Mouse (Mus musculus) CH12.LX (cell line): ENCODE measurements around the gene Scfd2. TPM values are rescaled to one million over a fixed set of nuclear protein-coding genes. Genes with fewer than 3 reads are reported as not detected.

Source experiments
- DNase-seq: peaks from one replicate; pipeline ENCODE4 v3.0.0-alpha.2; 2013; ENCODE audit errors: extremely low read depth
- H3K27ac ChIP-seq: 2 replicates; pipeline ENCODE4 v1.5.1; 2012; ENCODE audit warnings: low read depth, mild to moderate bottlenecking, control low read depth, moderate library complexity; ENCODE audit not compliant: insufficient read depth
- H3K27me3 ChIP-seq: replicated peaks from 2 replicates; pipeline ENCODE3; 2012; ENCODE audit warnings: inconsistent platforms
- H3K36me3 ChIP-seq, 2 experiments: replicated peaks in 1 of 2; 2 replicates each; pipeline versions ENCODE3 to v1.6.1; 2012; ENCODE audit warnings: inconsistent platforms in 1 of 2, low read length in 1 of 2, mild to moderate bottlenecking in 1 of 2, mixed read lengths in 1 of 2, moderate library complexity in 1 of 2; ENCODE audit not compliant: control insufficient read depth in 1 of 2, insufficient read depth in 1 of 2
- H3K4me1 ChIP-seq, 2 experiments: 2 replicates each; pipeline ENCODE4 v1.6.1; 2012; ENCODE audit warnings: inconsistent platforms in 1 of 2, moderate library complexity in 1 of 2; ENCODE audit not compliant: insufficient read depth in 2 of 2, control insufficient read depth in 1 of 2
- H3K4me2 ChIP-seq: 2 replicates; pipeline ENCODE4 v1.6.1; 2012; ENCODE audit warnings: low read depth, mild to moderate bottlenecking, control low read depth; ENCODE audit not compliant: poor library complexity, insufficient read depth, severe bottlenecking
- H3K4me3 ChIP-seq, 3 experiments: fragments of 150-350 bp in 1 of 3; sonication (generic) in 1 of 3; replicated peaks in 1 of 3; 2 replicates each; pipeline versions ENCODE3 to v1.5.1; 2011 to 2012; ENCODE audit warnings: low read depth in 2 of 3, low read length in 2 of 3, mild to moderate bottlenecking in 2 of 3, moderate library complexity in 2 of 3, control low read depth in 1 of 3, improper control_type of control experiment in 1 of 3, inconsistent platforms in 1 of 3, mixed read lengths in 1 of 3; ENCODE audit not compliant: poor library complexity in 1 of 3
- H3K79me2 ChIP-seq: replicated peaks from 2 replicates; pipeline ENCODE4 v1.6.1; 2012; ENCODE audit warnings: mild to moderate bottlenecking, moderate library complexity; ENCODE audit not compliant: control insufficient read depth, poor library complexity, insufficient read depth, severe bottlenecking; ENCODE audit errors: extremely low read depth
- H3K9ac ChIP-seq: 2 replicates; pipeline ENCODE4 v1.6.1; 2012; ENCODE audit warnings: low read depth, mild to moderate bottlenecking, control low read depth, moderate library complexity; ENCODE audit not compliant: insufficient read depth
- H3K9me3 ChIP-seq: replicated peaks from 2 replicates; pipeline ENCODE3; 2012; ENCODE audit warnings: low read length, inconsistent platforms, mixed read lengths
- BHLHE40 ChIP-seq: IDR thresholded peaks from 2 replicates; pipeline ENCODE4 v1.6.1; 2011; ENCODE audit warnings: mild to moderate bottlenecking, low read depth, low read length, improper control_type of control experiment
- CHD1 ChIP-seq: IDR thresholded peaks from 2 replicates; pipeline ENCODE4 v1.6.1; 2012; ENCODE audit warnings: low read depth, low read length, improper control_type of control experiment, inconsistent platforms
- CTCF ChIP-seq, 2 experiments: IDR thresholded peaks in 1 of 2; conservative IDR thresholded peaks in 1 of 2; 2 replicates each; pipeline ENCODE4 v1.5.1; 2011 to 2012; ENCODE audit warnings: low read depth in 2 of 2, low read length in 2 of 2, improper control_type of control experiment in 1 of 2, inconsistent platforms in 1 of 2, mild to moderate bottlenecking in 1 of 2, moderate library complexity in 1 of 2
- E2F4 ChIP-seq: IDR thresholded peaks from 2 replicates; pipeline ENCODE4 v1.6.1; 2011; ENCODE audit warnings: low read depth, low read length, improper control_type of control experiment; ENCODE audit not compliant: insufficient replicate concordance
- ELF1 ChIP-seq: IDR thresholded peaks from 2 replicates; pipeline ENCODE4 v1.6.1; 2014; ENCODE audit warnings: low read depth, mild to moderate bottlenecking, inconsistent platforms, low read length, improper control_type of control experiment
- ETS1 ChIP-seq: conservative IDR thresholded peaks from 2 replicates; pipeline ENCODE4 v1.6.1; 2012; ENCODE audit warnings: low read depth, mild to moderate bottlenecking, inconsistent platforms, low read length, improper control_type of control experiment, moderate library complexity
- GABPA ChIP-seq: IDR thresholded peaks from 2 replicates; pipeline ENCODE4 v1.6.1; 2012; ENCODE audit warnings: low read depth, low read length, improper control_type of control experiment, inconsistent platforms; ENCODE audit not compliant: insufficient replicate concordance
- MAFK ChIP-seq: IDR thresholded peaks from 2 replicates; pipeline ENCODE4 v1.6.1; 2011; ENCODE audit warnings: low read length, improper control_type of control experiment; ENCODE audit not compliant: insufficient replicate concordance
- MAX ChIP-seq: IDR thresholded peaks from 2 replicates; pipeline ENCODE4 v1.6.1; 2011; ENCODE audit warnings: low read length, improper control_type of control experiment
- MEF2A ChIP-seq: IDR thresholded peaks from 2 replicates; pipeline ENCODE4 v1.6.1; 2014; ENCODE audit warnings: low read depth, mild to moderate bottlenecking, inconsistent platforms, low read length, improper control_type of control experiment, borderline replicate concordance
- MYC ChIP-seq: IDR thresholded peaks from 2 replicates; pipeline ENCODE4 v1.6.1; 2011; ENCODE audit warnings: low read depth, mild to moderate bottlenecking, improper control_type of control experiment, low read length
- NELFE ChIP-seq: IDR thresholded peaks from 2 replicates; pipeline ENCODE4 v1.6.1; 2011; ENCODE audit warnings: low read depth, low read length, improper control_type of control experiment
- NRF1 ChIP-seq: IDR thresholded peaks from 2 replicates; pipeline ENCODE4 v1.6.1; 2014; ENCODE audit warnings: low read depth, mild to moderate bottlenecking, inconsistent platforms, low read length, improper control_type of control experiment, moderate library complexity
- PAX5 ChIP-seq: IDR thresholded peaks from 2 replicates; pipeline ENCODE4 v1.6.1; 2012; ENCODE audit warnings: low read length, inconsistent platforms, mixed read lengths
- POLR2AphosphoS2 ChIP-seq: IDR thresholded peaks from 2 replicates; pipeline ENCODE4 v1.6.1; 2011; ENCODE audit warnings: low read depth, low read length, improper control_type of control experiment
- RAD21 ChIP-seq: IDR thresholded peaks from 2 replicates; pipeline ENCODE4 v1.6.1; 2011; ENCODE audit warnings: low read depth, mild to moderate bottlenecking, low read length, improper control_type of control experiment, moderate library complexity
- RCOR1 ChIP-seq: conservative IDR thresholded peaks from 2 replicates; pipeline ENCODE4 v1.6.1; 2012; ENCODE audit warnings: low read depth, mild to moderate bottlenecking, inconsistent platforms, low read length, improper control_type of control experiment
- TCF12 ChIP-seq: IDR thresholded peaks from 2 replicates; pipeline ENCODE4 v1.6.1; 2014; ENCODE audit warnings: low read depth, mild to moderate bottlenecking, inconsistent platforms, low read length, improper control_type of control experiment
- USF1 ChIP-seq: IDR thresholded peaks from 2 replicates; pipeline ENCODE4 v1.6.1; 2014; ENCODE audit warnings: low read depth, mild to moderate bottlenecking, inconsistent platforms, low read length, improper control_type of control experiment
- USF2 ChIP-seq: conservative IDR thresholded peaks from 2 replicates; pipeline ENCODE4 v1.6.1; 2011; ENCODE audit warnings: low read depth, low read length, improper control_type of control experiment
- ZC3H11A ChIP-seq: IDR thresholded peaks from 2 replicates; pipeline ENCODE4 v1.6.1; 2012; ENCODE audit warnings: low read depth, mild to moderate bottlenecking, inconsistent platforms, low read length, improper control_type of control experiment
- ZKSCAN1 ChIP-seq: IDR thresholded peaks from 2 replicates; pipeline ENCODE4 v1.6.1; 2012; ENCODE audit warnings: low read depth, inconsistent platforms, low read length, improper control_type of control experiment, borderline replicate concordance
- ZNF384 ChIP-seq: IDR thresholded peaks from 2 replicates; pipeline ENCODE4 v1.6.1; 2012; ENCODE audit warnings: low read depth, low read length, improper control_type of control experiment, inconsistent platforms
- dilution Hi-C: fragments of 300-500 bp; cut with MboI; formaldehyde crosslinking; loops from 2 replicates; pipeline ENCODE4 v1.14.3; 2020; ENCODE audit warnings: low sequenced_read_pairs; ENCODE audit not compliant: extremely low pct_unique_long_range_greater_than_20kb, extremely low pct_ligation_motif_present
- in situ Hi-C: fragments of 300-500 bp; cut with MboI; formaldehyde crosslinking; loops from 3 replicates; pipeline ENCODE4 v1.14.3; 2019; ENCODE audit warnings: low sequenced_read_pairs, low pct_ligation_motif_present, low pct_unique_long_range_greater_than_20kb, mixed read lengths
- polyA plus RNA-seq: library from polyadenylated mRNA; unstranded; fragments of >175 nt; gene quantifications from 2 replicates; pipeline ENCODE4 v1.2.1, GENCODE M21; 2012; ENCODE audit warnings: low read depth; ENCODE audit not compliant: insufficient read length
- total RNA-seq, 2 experiments: library from RNA; depleted of rRNA; stranded (reverse); fragments of 300-350 nt in 1 of 2; fragments of >200 nt in 1 of 2; gene quantifications; 2 replicates each; pipeline ENCODE4 v1.2.3; 2012 to 2014

Gene Scfd2
- total and polyA plus RNA-seq, 3 experiments, result 13.2 to 18.0 (median 14.4) TPM

DNA sequence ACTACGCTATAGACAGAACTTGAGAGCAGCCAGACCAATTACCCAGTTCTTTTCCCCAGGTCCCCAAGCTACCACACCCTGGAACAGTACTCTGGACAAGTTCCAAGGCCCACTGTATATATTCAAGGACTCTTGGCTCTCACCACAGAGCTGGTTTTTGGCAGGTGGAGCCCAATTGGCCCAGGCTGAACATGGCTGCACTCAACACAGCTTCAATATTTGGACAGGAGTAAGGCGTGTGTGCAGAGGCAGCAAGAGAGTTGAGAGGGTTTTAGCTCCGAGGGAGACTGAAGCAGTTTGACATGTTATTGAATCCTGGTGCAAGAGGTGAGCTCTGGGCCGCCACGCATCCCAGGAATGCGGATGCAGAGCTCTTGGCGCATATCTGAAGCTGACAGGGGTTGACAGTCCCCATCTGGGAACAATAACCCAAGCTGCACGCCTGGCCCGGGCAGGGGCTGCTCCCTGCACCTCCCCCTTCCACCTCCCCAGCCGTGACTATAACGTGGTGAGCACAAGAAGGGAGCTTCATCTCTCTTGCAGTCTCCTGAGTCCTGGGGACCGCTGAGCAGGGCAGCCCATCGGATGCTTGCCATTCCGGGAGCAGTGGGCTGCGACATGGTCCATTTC, 370.1 kb downstream of the Scfd2 start:
- Histone ChIP-seq H3K4me3 (no peak overlapping the region), H3K79me2 (no peaks in the 10 kb centered on the region), H3K9ac (no peak overlapping the region), H3K9me3 (peaks cover 2% of the 10 kb centered on the region), H3K27me3 (no peaks in the 10 kb centered on the region), H3K27ac (no peak overlapping the region), H3K4me1 (peaks cover 3 to 42% of the 10 kb centered on the region in 2 experiments; a peak in 3 of 4 replicates), H3K36me3 (no peaks in the 10 kb centered on the region), H3K4me2 (no peak overlapping the region)
- in situ Hi-C loops, result no loop called here
- DNase-seq, result no peak
- dilution Hi-C loops, result no loop called here
- TF ChIP-seq ETS1, result no peak
- TF ChIP-seq MYC, result no peak
- no peak for TF ChIP-seq ELF1
- no peak for TF ChIP-seq CTCF (conservative IDR thresholded peaks at IDR 0.05 in 1 of 2, IDR thresholded peaks at IDR 0.05 in 1 of 2; ENCODE audit: low read depth in 2 of 2, low read length in 2 of 2)
- TF ChIP-seq ZNF384, result no peak
- no peak for TF ChIP-seq NRF1
- TF ChIP-seq ZKSCAN1, result no peak
- no peak for TF ChIP-seq PAX5
- TF ChIP-seq CHD1, result no peak
- no peak for TF ChIP-seq E2F4

DNA sequence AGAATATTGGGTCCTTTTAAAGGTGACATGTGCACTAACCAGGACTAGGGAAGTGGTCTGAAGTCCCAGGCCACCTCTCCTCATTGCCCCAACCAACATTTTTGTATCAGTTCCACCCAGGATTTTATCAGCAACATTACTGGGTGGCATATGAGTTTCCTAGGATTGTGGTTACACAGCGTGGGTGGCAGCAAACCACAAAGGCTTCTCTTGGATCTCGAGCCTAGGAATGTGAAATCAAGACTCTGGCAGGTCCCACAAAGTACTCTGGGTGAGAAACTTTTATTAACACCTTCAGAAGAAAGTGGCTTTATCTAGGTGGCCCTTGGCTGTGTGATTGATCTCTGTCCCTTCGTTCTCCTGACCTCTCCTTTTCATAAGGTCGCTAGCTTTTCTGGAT, 371.2 kb downstream of the Scfd2 start:
- Histone ChIP-seq H3K9ac (no peak overlapping the region), H3K4me3 (no peak overlapping the region), H3K36me3 (no peaks in the 10 kb centered on the region), H3K9me3 (peaks cover 2% of the 10 kb centered on the region), H3K79me2 (no peaks in the 10 kb centered on the region), H3K4me1 (peaks cover 2 to 44% of the 10 kb centered on the region in 2 experiments; a peak in 2 of 4 replicates), H3K27me3 (no peaks in the 10 kb centered on the region), H3K4me2 (no peak overlapping the region), H3K27ac (no peak overlapping the region)
- no peak for DNase-seq
- in situ Hi-C loops (no loop called here), dilution Hi-C loops (no loop called here)
- TF ChIP-seq ETS1, result no peak
- TF ChIP-seq RCOR1, result no peak
- no peak for TF ChIP-seq E2F4
- no peak for TF ChIP-seq USF2
- no peak for TF ChIP-seq MAX
- TF ChIP-seq ZC3H11A, result no peak
- no peak for TF ChIP-seq POLR2AphosphoS2
- no peak for TF ChIP-seq GABPA
- TF ChIP-seq CHD1, result no peak
- no peak for TF ChIP-seq MEF2A
- TF ChIP-seq TCF12, result no peak
- TF ChIP-seq BHLHE40, result no peak
- TF ChIP-seq NELFE, result no peak
- no peak for TF ChIP-seq RAD21
- no peak for TF ChIP-seq USF1
- TF ChIP-seq PAX5, result no peak
- TF ChIP-seq MAFK, result no peak
